Mouse (Mus musculus): Measurements from ENCODE around the gene Draxin.

DNA sequence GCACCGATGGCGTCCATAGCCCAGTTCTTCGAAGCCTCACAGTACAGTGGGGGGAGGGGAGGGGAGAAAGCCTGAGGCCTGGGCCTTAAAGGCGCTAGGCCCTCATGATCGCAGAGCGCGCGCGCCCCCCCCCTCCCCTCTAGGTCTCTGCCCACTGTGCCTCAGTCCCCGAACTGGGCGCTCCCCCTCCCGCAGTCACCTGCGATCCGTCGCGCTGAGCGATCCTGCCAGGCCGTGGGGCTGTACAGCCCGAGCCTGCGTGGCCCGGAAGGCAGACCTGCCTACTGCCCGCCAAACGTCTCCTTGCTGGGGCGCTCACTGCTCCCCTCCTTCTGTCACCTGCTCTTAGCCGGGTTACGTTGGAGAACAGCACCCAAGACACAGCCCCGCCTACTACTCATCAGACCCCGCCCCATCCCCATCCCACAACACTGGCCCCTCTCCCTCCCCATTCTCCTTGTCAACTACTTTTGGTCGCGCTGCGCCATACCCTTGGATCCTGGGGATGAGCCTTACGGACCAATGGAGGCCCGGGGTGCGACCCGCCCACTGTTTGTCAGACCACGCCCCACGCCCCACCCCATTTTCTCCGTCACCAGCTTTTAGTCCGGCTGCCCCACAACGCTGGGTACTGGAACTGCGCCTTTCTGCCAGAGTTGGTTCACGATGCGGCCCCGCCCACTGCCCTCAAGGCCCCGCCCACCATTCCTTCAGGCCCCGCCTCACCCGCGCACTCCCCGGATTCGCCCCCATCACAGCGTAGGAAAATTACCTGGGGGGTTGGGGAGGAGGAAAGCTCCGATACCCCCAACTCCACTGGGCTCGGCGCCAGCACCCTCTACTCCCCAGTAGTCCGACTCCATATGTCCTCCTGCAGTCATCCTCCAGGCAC lies 29.3 kb upstream of the Draxin start:
- TF ChIP-seq CTCF (IDR thresholded peaks at IDR 0.05; ENCODE audit: low read depth, low read length) (peak; percentile 27; the same call in 1 of the 2 replicates), POLR2A (IDR thresholded peaks at IDR 0.05; ENCODE audit: extremely low read depth, insufficient read depth, low read length) (0 out of 2 replicates have a peak, but pooled peaks have one; percentile 6)
